Mouse (Mus musculus) G1E (cell line): ENCODE data around the gene Gbp7.

Source experiments
- CTCF ChIP-seq: IDR thresholded peaks from 2 replicates; pipeline ENCODE4 v1.5.1; 2012; ENCODE audit warnings: low read depth, low read length, inconsistent platforms, mixed read lengths
- GATA1 ChIP-seq: IDR thresholded peaks from 2 replicates; pipeline ENCODE4 v1.6.1; 2012; ENCODE audit warnings: borderline replicate concordance, low read length, inconsistent platforms, mixed read lengths
- POLR2AphosphoS5 ChIP-seq: IDR thresholded peaks from 2 replicates; pipeline ENCODE4 v1.6.1; 2012; ENCODE audit warnings: low read depth, low read length, inconsistent platforms; ENCODE audit not compliant: insufficient replicate concordance

GRCm38 (mm10) chr3:142490465-142490864 is 39.7 kb upstream of the Gbp7 start:
- TF ChIP-seq CTCF (no peak), GATA1 (no peak), POLR2AphosphoS5 (no peak)
